Comparison of ENCODE assay signal across 8 mouse cellular contexts in genomic region chrX:81071746-81072640, GRCm38 (mm10). TPM values are rescaled to one million over a fixed set of nuclear protein-coding genes. Genes with fewer than 3 reads are reported as not detected.
DNase-seq lines count a peak whose midpoint lies in the region; ATAC-seq and TF ChIP-seq lines count a peak whose summit lies in the region.
"Had no signal": no experiment of that assay in that cellular context is flagged by ENCODE, and none has a peak within 500 bp of the region (broad histone marks: within the 10 kb centered on the region; RNA-seq: fewer than 3 reads in every experiment).

No protein-coding gene starts in this region.

- H3K9me3 ChIP-seq in megakaryocyte, embryonic 14.5 days, result peaks cover 13% of the 10 kb centered on the region
- H3K9me3 ChIP-seq in embryonic facial prominence, embryonic 15.5 days (replicated peaks), result no peaks in the 10 kb centered on the region
- no peaks in the 10 kb centered on the region for H3K9me3 ChIP-seq in hindbrain, postnatal 0 days (ENCODE audit: low read length)

- H3K4me2 ChIP-seq in embryonic facial prominence, embryonic 15.5 days (replicated peaks), result peak overlapping the region; percentile 52
- H3K4me2 ChIP-seq in hindbrain, postnatal 0 days (ENCODE audit: low read depth, low read length), result peak overlapping the region; percentile 54

- TF ChIP-seq CTCF in hindbrain, postnatal 0 days (IDR thresholded peaks at IDR 0.05; ENCODE audit: low read depth), result no peak

- no peak overlapping the region for H3K9ac ChIP-seq in embryonic facial prominence, embryonic 15.5 days
- H3K9ac ChIP-seq in hindbrain, postnatal 0 days (replicated peaks; ENCODE audit: low read length), result 0 out of 2 replicates have a peak overlapping the region, but pooled peaks have one; percentile 68

- WGBS in embryonic facial prominence, embryonic 15.5 days, result 12% methylated on average over 9 of the region's 14 CpGs
- WGBS in hindbrain, postnatal 0 days, result 22% methylated on average over 13 of the region's 14 CpGs

- no peaks in the 10 kb centered on the region for H3K36me3 ChIP-seq in megakaryocyte, embryonic 14.5 days (replicated peaks; ENCODE audit: low read length)
- no peaks in the 10 kb centered on the region for H3K36me3 ChIP-seq in embryonic facial prominence, embryonic 15.5 days
- no peaks in the 10 kb centered on the region for H3K36me3 ChIP-seq in hindbrain, postnatal 0 days (ENCODE audit: insufficient read depth, low read length)

- peak overlapping the region; percentile 56 for H3K4me3 ChIP-seq in megakaryocyte, embryonic 14.5 days (replicated peaks)
- peak overlapping the region; percentile 58 for H3K4me3 ChIP-seq in embryonic facial prominence, embryonic 15.5 days (replicated peaks)
- H3K4me3 ChIP-seq in hindbrain, postnatal 0 days (ENCODE audit: low read length), result peak overlapping the region; percentile 62

- peak overlapping the region; percentile 85 for H3K27ac ChIP-seq in embryonic facial prominence, embryonic 15.5 days (replicated peaks)
- peak overlapping the region; percentile 84 for H3K27ac ChIP-seq in hindbrain, postnatal 0 days

- peaks cover 12% of the 10 kb centered on the region for H3K4me1 ChIP-seq in megakaryocyte, embryonic 14.5 days
- no peaks in the 10 kb centered on the region for H3K4me1 ChIP-seq in embryonic facial prominence, embryonic 15.5 days
- H3K4me1 ChIP-seq in hindbrain, postnatal 0 days (ENCODE audit: insufficient read depth, low read length), result no peaks in the 10 kb centered on the region

- peaks cover 23% of the 10 kb centered on the region for H3K27me3 ChIP-seq in megakaryocyte, embryonic 14.5 days (replicated peaks)
- no peaks in the 10 kb centered on the region for H3K27me3 ChIP-seq in embryonic facial prominence, embryonic 15.5 days
- no peaks in the 10 kb centered on the region for H3K27me3 ChIP-seq in hindbrain, postnatal 0 days (ENCODE audit: insufficient read depth, low read length)

- ATAC-seq in megakaryocyte, adult 5-6 weeks (ENCODE audit: poor library complexity, severe bottlenecking), result no peak
- no peak for ATAC-seq in embryonic facial prominence, embryonic 15.5 days (ENCODE audit: insufficient number of reproducible peaks, low FRiP score, low TSS enrichment, low read depth)
- no peak for ATAC-seq in hindbrain, postnatal 0 days

- peak; percentile 11 for DNase-seq in hindbrain, postnatal 0 days (ENCODE audit: low spot score)
- DNase-seq in neural tube, embryonic 10.5 days (ENCODE audit: extremely low spot score, low spot score), result peak; percentile 19
- no peak for DNase-seq in thymus, postnatal 25 days
- no peak for DNase-seq in spleen, postnatal 36 days (ENCODE audit: low spot score in 2 of 2)

RNA-seq across cellular contexts. Expression of gene Tmem47, which starts 1.5 kb away (rescaled TPM):
- not detected in 2 replicates for polyA plus RNA-seq in megakaryocyte, embryonic 14.5 days (2012; ENCODE audit: insufficient read depth, low replicate concordance)
- total RNA-seq in megakaryocyte, adult 5-6 weeks (2015), result 0.27 TPM in 1 of 2 replicates, not detected in the other
- total RNA-seq in megakaryocyte, adult 5-6 weeks (2017), result 0.11 TPM in 1 of 2 replicates, not detected in the other
- polyA plus RNA-seq in embryonic facial prominence, embryonic 15.5 days (2015; fragmentation: Nextera tagmentation; extraction: Ambion mirVana), result 21.9 and 25.6 TPM in 2 replicates
- total RNA-seq in hindbrain, postnatal 0 days (2014; rRNA removed), result 51.1 and 52.3 TPM in 2 replicates
- polyA plus RNA-seq in hindbrain, postnatal 0 days (2015; fragmentation: Nextera tagmentation; extraction: Ambion mirVana), result 14.8 and 18.4 TPM in 2 replicates
- total RNA-seq: neutrophil, adult 5-6 weeks had no signal

Comparison
In these comparisons a context has a peak if more than half of its experiments do, and no peak if none do; other contexts are left out.
1. DNase-seq: peak in hindbrain, postnatal 0 days (single experiment) and neural tube, embryonic 10.5 days (single experiment); none in thymus, postnatal 25 days (single experiment) and spleen, postnatal 36 days (0 of 2).
2. RNA of gene Tmem47, which starts 1.5 kb away (polyA plus RNA-seq): 21.9 to 25.6 TPM in embryonic facial prominence, embryonic 15.5 days and 14.8 to 18.4 TPM in hindbrain, postnatal 0 days; not detected in megakaryocyte, embryonic 14.5 days; every median in the first group is over 10 times any median in the second.
3. Peak in every context shown above with its lines, with median percentiles within 50 percentile points of each other: H3K4me3 ChIP-seq.